Mouse (Mus musculus): ENCODE measurements around the gene Chaf1a. TPM values are rescaled to one million over a fixed set of nuclear protein-coding genes. Genes with fewer than 3 reads are reported as not detected.

The Chaf1a gene
- polyA plus RNA-seq, 1 experiment, result 33.6 TPM

DNA sequence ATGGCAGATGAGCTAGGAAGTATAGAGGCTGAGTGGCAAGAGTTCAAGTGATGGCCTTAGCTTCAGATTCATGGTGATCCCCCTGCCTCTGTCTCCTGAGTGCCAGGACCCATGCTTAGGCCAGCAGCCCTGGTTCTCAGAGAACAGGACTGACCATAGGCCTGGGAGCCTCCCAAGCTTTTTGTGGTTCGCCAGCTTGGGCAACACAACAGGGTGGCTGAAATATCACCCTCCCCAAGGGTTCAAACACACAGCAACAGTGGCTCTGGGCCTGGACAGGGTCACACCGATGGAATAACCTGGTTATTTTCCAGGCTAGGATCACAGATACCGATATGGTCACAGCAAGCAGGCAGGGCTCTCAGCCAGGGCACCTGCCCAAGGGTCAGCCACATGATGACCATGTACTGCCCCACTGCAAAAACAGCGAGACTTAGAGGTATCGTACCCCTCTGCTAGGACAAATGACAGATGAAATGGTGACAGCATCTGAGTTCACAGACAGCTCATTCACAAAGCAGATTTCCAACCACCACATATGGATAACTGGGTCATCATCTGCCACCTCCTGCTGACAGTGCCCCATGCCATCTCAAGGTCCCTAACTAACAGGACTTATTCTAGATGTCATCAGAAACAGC is 12.3 kb upstream of the Chaf1a start:
- Histone ChIP-seq H3K27me3 (ENCODE audit: control insufficient read depth, insufficient read depth, low read length, poor library complexity, severe bottlenecking) (no peaks in the 10 kb centered on the region), H3K36me3 (ENCODE audit: control insufficient read depth, insufficient read depth, low read length, poor library complexity, severe bottlenecking) (no peaks in the 10 kb centered on the region), H3K4me1 (ENCODE audit: control insufficient read depth, insufficient read depth, low read length) (peaks cover 2% of the 10 kb centered on the region), H3K9ac (ENCODE audit: low read depth, poor library complexity, severe bottlenecking) (no peak overlapping the region), H3K4me3 (ENCODE audit: low read depth, low read length) (no peak overlapping the region), H3K27ac (ENCODE audit: insufficient read depth, low read length) (no peak overlapping the region), H3K9me3 (replicated peaks; ENCODE audit: control insufficient read depth, insufficient read depth, low read length, poor library complexity, severe bottlenecking) (no peaks in the 10 kb centered on the region)
- TF ChIP-seq CTCF (IDR thresholded peaks at IDR 0.05; ENCODE audit: low read depth, low read length) (no peak), EP300 (IDR thresholded peaks at IDR 0.05; ENCODE audit: insufficient read depth, low read depth, low read length) (no peak), POLR2A (IDR thresholded peaks at IDR 0.05; ENCODE audit: insufficient read depth, low read length) (no peak)

GRCm38 (mm10) chr17:56030238-56030870 is 9.9 kb upstream of the Chaf1a start:
- TF ChIP-seq POLR2A (IDR thresholded peaks at IDR 0.05; ENCODE audit: insufficient read depth, low read length) (no peak), CTCF (IDR thresholded peaks at IDR 0.05; ENCODE audit: low read depth, low read length) (no peak), EP300 (IDR thresholded peaks at IDR 0.05; ENCODE audit: insufficient read depth, low read depth, low read length) (no peak)
- Histone ChIP-seq H3K27me3 (ENCODE audit: control insufficient read depth, insufficient read depth, low read length, poor library complexity, severe bottlenecking) (no peaks in the 10 kb centered on the region), H3K36me3 (ENCODE audit: control insufficient read depth, insufficient read depth, low read length, poor library complexity, severe bottlenecking) (peaks cover 7% of the 10 kb centered on the region; the same call in 1 of the 2 replicates)

GRCm38 (mm10) chr17:56030919-56031318 is 9.3 kb upstream of the Chaf1a start:
- Histone ChIP-seq H3K4me3 (ENCODE audit: low read depth, low read length) (no peak overlapping the region), H3K9ac (ENCODE audit: low read depth, poor library complexity, severe bottlenecking) (no peak overlapping the region), H3K4me1 (ENCODE audit: control insufficient read depth, insufficient read depth, low read length) (peaks cover 2% of the 10 kb centered on the region), H3K36me3 (ENCODE audit: control insufficient read depth, insufficient read depth, low read length, poor library complexity, severe bottlenecking) (peaks cover 7% of the 10 kb centered on the region; the same call in 1 of the 2 replicates), H3K27ac (ENCODE audit: insufficient read depth, low read length) (no peak overlapping the region), H3K9me3 (replicated peaks; ENCODE audit: control insufficient read depth, insufficient read depth, low read length, poor library complexity, severe bottlenecking) (no peaks in the 10 kb centered on the region), H3K27me3 (ENCODE audit: control insufficient read depth, insufficient read depth, low read length, poor library complexity, severe bottlenecking) (no peaks in the 10 kb centered on the region)
- TF ChIP-seq POLR2A (IDR thresholded peaks at IDR 0.05; ENCODE audit: insufficient read depth, low read length) (no peak), EP300 (IDR thresholded peaks at IDR 0.05; ENCODE audit: insufficient read depth, low read depth, low read length) (no peak), CTCF (IDR thresholded peaks at IDR 0.05; ENCODE audit: low read depth, low read length) (no peak)

More at GRCm38 (mm10) chr17:56030238-56030870, 9.9 kb upstream of the Chaf1a start:
- no peak overlapping the region for H3K27ac ChIP-seq (ENCODE audit: insufficient read depth, low read length)
- H3K9me3 ChIP-seq (replicated peaks; ENCODE audit: control insufficient read depth, insufficient read depth, low read length, poor library complexity, severe bottlenecking), result no peaks in the 10 kb centered on the region
- no peak overlapping the region for H3K4me3 ChIP-seq (ENCODE audit: low read depth, low read length)
- H3K4me1 ChIP-seq (ENCODE audit: control insufficient read depth, insufficient read depth, low read length), result peaks cover 2% of the 10 kb centered on the region
- H3K9ac ChIP-seq (ENCODE audit: low read depth, poor library complexity, severe bottlenecking), result no peak overlapping the region

GRCm38 (mm10) chr17:56031431-56031830 is 8.8 kb upstream of the Chaf1a start:
- TF ChIP-seq CTCF (IDR thresholded peaks at IDR 0.05; ENCODE audit: low read depth, low read length), result no peak
- TF ChIP-seq POLR2A (IDR thresholded peaks at IDR 0.05; ENCODE audit: insufficient read depth, low read length), result no peak
- no peak for TF ChIP-seq EP300 (IDR thresholded peaks at IDR 0.05; ENCODE audit: insufficient read depth, low read depth, low read length)
- H3K36me3 ChIP-seq (ENCODE audit: control insufficient read depth, insufficient read depth, low read length, poor library complexity, severe bottlenecking), result peaks cover 7% of the 10 kb centered on the region; the same call in 1 of the 2 replicates

DNA sequence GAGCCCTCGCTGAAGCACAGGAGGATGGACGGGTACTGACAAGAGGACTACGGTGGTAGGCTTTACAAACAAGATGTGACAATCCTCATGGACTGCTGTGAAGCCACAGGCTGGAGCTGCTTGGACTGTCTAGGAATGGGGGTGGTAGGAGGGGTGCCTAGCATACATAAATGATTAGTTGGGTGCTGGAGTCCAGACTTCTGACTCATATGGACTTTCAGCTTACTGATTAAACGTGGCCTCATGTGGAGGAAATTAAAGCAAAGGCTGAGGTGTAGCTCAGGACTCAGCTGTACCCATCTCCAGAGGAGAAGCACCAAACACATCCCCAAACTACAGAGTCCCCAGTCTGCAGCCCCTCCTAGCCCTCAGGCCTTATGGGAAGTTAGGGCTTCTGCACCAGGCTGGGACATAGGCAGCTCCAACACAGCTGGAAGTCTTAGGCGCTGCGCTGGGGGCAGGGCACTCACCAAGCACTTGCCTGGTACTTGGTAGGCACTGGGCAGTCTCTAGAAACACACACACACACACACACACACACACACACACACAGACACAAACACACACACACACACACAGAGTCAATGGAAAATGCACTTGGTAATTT is 8.0 kb upstream of the Chaf1a start:
- Histone ChIP-seq H3K9ac (ENCODE audit: low read depth, poor library complexity, severe bottlenecking) (no peak overlapping the region), H3K36me3 (ENCODE audit: control insufficient read depth, insufficient read depth, low read length, poor library complexity, severe bottlenecking) (peaks cover 7% of the 10 kb centered on the region; the same call in 1 of the 2 replicates), H3K27ac (ENCODE audit: insufficient read depth, low read length) (no peak overlapping the region), H3K9me3 (replicated peaks; ENCODE audit: control insufficient read depth, insufficient read depth, low read length, poor library complexity, severe bottlenecking) (no peaks in the 10 kb centered on the region), H3K27me3 (ENCODE audit: control insufficient read depth, insufficient read depth, low read length, poor library complexity, severe bottlenecking) (no peaks in the 10 kb centered on the region), H3K4me1 (ENCODE audit: control insufficient read depth, insufficient read depth, low read length) (peaks cover 2% of the 10 kb centered on the region), H3K4me3 (ENCODE audit: low read depth, low read length) (no peak overlapping the region)
- TF ChIP-seq CTCF (IDR thresholded peaks at IDR 0.05; ENCODE audit: low read depth, low read length) (no peak), EP300 (IDR thresholded peaks at IDR 0.05; ENCODE audit: insufficient read depth, low read depth, low read length) (no peak), POLR2A (IDR thresholded peaks at IDR 0.05; ENCODE audit: insufficient read depth, low read length) (no peak)

More at GRCm38 (mm10) chr17:56031431-56031830, 8.8 kb upstream of the Chaf1a start:
- no peaks in the 10 kb centered on the region for H3K27me3 ChIP-seq (ENCODE audit: control insufficient read depth, insufficient read depth, low read length, poor library complexity, severe bottlenecking)
- no peak overlapping the region for H3K9ac ChIP-seq (ENCODE audit: low read depth, poor library complexity, severe bottlenecking)
- no peaks in the 10 kb centered on the region for H3K9me3 ChIP-seq (replicated peaks; ENCODE audit: control insufficient read depth, insufficient read depth, low read length, poor library complexity, severe bottlenecking)
- peaks cover 2% of the 10 kb centered on the region for H3K4me1 ChIP-seq (ENCODE audit: control insufficient read depth, insufficient read depth, low read length)
- H3K4me3 ChIP-seq (ENCODE audit: low read depth, low read length), result no peak overlapping the region
- no peak overlapping the region for H3K27ac ChIP-seq (ENCODE audit: insufficient read depth, low read length)
